Mouse (Mus musculus) hindbrain, embryonic 10.5 days (tissue): ENCODE measurements around the gene Olfr877. TPM values are rescaled to one million over a fixed set of nuclear protein-coding genes. Genes with fewer than 3 reads are reported as not detected.
A peak's percentile ranks its signal among the peaks of the same experiment; 100 is the strongest.

ENCODE experiments used
- DNase-seq: peaks from one replicate; pipeline ENCODE4 v3.0.0-alpha.2; 2017; ENCODE audit warnings: low spot score
- H3K27ac ChIP-seq: fragments of 300-500 bp; sonication (generic); 2 replicates; pipeline ENCODE4 v1.5.1; 2016; ENCODE audit warnings: mild to moderate bottlenecking, moderate library complexity
- H3K27me3 ChIP-seq: fragments of 300-500 bp; sonication (generic); 2 replicates; pipeline ENCODE4 v1.6.1; 2016; ENCODE audit warnings: mild to moderate bottlenecking; ENCODE audit not compliant: poor library complexity, insufficient read depth, severe bottlenecking
- H3K36me3 ChIP-seq: fragments of 300-500 bp; sonication (generic); 2 replicates; pipeline ENCODE4 v1.6.1; 2016; ENCODE audit warnings: mild to moderate bottlenecking, moderate library complexity
- H3K4me1 ChIP-seq: fragments of 300-500 bp; sonication (generic); replicated peaks from 2 replicates; pipeline ENCODE4 v1.6.1; 2016; ENCODE audit warnings: mild to moderate bottlenecking
- H3K4me3 ChIP-seq: fragments of 300-500 bp; sonication (generic); 2 replicates; pipeline ENCODE4 v1.5.1; 2016; ENCODE audit warnings: mild to moderate bottlenecking, moderate library complexity
- H3K9me3 ChIP-seq: fragments of 300-500 bp; sonication (generic); 2 replicates; pipeline ENCODE4 v1.6.1; 2016; ENCODE audit warnings: mild to moderate bottlenecking, moderate library complexity
- WGBS: fragments of 180-500 bp; shearing (Covaris S2); methylation state at CpG from one replicate; pipeline ENCODE4 v1.1.7; 2016; 5-methylcytosine and 5-hydroxymethylcytosine counted together
- polyA plus RNA-seq: library from polyadenylated mRNA; unstranded; fragments of >200 nt; fragmentation: Nextera tagmentation; extraction: Ambion mirVana; gene quantifications from 2 replicates; pipeline ENCODE4 v1.2.1, GENCODE M21; 2016

The Olfr877 gene
- polyA plus RNA-seq: not detected in 2 replicates

DNA sequence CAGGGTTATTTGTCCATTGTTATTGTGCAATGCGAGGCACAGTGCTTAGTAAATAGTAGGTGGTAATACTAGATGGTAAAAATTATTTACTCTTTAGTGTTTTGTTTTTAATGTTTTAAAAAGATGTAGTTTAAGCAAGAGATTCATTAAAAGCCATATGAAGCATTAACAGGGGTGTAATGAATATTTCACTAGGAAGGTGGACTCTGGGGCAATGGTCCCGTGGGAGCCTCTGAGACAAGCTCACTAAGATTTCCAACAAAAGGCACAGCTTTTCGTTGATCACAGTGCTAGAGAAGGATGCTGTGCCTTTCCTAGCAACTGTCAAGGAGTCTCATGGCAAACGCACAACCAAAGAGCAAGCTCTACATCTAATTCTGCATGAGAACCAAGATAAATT, at the start of gene Olfr877:
TSS of gene Olfr877 (plus strand) at position 301 of the 400 bp plus-strand sequence.
- Histone ChIP-seq H3K36me3 (no peaks in the 10 kb centered on the region), H3K4me3 (no peak within 1 kb of the TSS), H3K9me3 (no peaks in the 10 kb centered on the region), H3K27me3 (no peaks in the 10 kb centered on the region), H3K4me1 (no peaks in the 10 kb centered on the region), H3K27ac (no peak within 1 kb of the TSS)
- 82% methylated on average over 4 of the region's 4 CpGs for WGBS
- DNase-seq: no peak

DNA sequence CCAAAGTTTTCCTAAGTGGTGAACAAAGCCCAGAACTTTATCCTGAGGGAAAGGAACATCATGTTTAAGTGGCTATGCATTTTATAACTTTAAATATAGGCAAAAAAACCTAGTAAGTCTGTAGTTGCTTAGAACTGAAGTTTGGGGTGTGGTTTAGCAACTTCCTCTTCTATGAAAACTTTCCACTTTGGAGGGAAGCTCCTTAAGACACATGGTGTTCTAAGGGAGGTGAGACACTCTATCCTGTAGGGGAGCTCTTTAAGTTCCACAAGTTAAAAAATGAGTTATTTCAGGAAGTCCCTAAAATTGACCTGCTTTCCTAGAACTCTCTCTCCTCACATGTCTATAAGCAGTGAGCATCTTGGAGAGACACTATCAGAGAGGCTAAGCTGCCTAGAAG, 46.8 kb upstream of the Olfr877 start:
- Histone ChIP-seq H3K27ac (no peak overlapping the region), H3K4me1 (no peaks in the 10 kb centered on the region), H3K27me3 (no peaks in the 10 kb centered on the region), H3K9me3 (no peaks in the 10 kb centered on the region), H3K4me3 (no peak overlapping the region), H3K36me3 (no peaks in the 10 kb centered on the region)
- DNase-seq: no peak

DNA sequence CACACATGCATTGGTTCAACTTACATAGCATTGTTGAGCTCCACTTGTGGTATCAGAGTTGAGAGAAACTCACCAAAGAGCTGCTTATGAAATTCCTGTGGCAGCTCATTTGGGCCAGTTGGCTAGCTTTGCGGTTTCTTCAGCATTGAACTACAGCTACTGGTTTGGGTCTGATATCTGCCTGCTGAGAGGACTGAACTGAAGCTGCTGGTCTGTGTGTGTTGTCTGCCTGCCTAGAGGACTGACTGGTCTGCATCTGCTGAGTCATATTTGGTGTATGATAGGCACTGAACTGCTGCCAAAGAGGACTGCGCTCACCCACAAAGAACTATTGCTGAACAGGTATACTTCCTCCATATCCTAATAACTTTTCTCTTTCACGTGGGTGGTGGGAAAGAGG, 45.6 kb upstream of the Olfr877 start:
- no peaks in the 10 kb centered on the region for H3K27me3 ChIP-seq
- H3K4me1 ChIP-seq: no peaks in the 10 kb centered on the region
- no peaks in the 10 kb centered on the region for H3K9me3 ChIP-seq
- DNase-seq: no peak
- no peaks in the 10 kb centered on the region for H3K36me3 ChIP-seq
- H3K4me3 ChIP-seq: no peak overlapping the region
- WGBS: 90% methylated on average over 3 of the region's 3 CpGs
- H3K27ac ChIP-seq: no peak overlapping the region

DNA sequence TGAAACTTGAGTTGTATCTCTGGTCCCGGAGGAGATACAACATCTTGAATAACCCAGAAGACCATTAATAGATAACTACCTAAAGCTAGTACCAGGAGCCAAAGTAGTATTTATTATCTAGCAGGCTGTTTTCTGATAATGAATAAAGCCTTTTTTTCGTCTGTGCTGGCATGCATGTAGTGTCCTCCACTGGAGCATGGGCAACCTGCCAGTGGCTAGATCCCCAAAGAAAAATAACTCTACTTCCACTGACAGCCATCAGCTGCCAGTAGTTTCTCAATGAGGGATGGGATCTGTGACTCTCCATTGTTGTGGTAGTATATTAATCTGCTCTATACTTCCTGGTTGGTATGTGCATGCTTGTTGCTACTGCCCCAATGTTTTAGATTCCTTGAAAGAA, 45.1 kb upstream of the Olfr877 start:
- Histone ChIP-seq H3K4me1 (no peaks in the 10 kb centered on the region), H3K27ac (no peak overlapping the region), H3K27me3 (no peaks in the 10 kb centered on the region), H3K9me3 (no peaks in the 10 kb centered on the region), H3K36me3 (no peaks in the 10 kb centered on the region), H3K4me3 (no peak overlapping the region)
- WGBS: 92% methylated on average over 2 of the region's 2 CpGs
- no peak for DNase-seq

DNA sequence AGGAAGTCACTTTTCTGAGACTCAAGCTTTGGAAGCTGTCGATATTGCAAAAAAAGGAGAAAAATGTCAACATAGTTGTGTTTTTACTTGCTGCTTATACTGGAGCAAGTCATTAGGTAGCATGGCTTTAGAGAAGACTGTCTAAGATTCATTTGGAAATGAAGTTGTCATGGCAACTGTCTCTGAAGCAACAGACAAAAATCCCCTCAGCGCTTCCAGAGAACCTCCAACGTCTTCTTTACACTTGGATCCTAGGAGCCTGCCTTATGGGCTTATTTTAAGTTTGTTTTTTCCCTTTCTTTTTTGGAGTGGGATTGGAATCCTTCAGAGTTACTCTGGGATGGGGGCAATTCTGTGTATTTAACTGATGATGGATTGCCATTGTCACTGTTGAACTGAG, 39.4 kb upstream of the Olfr877 start:
- Histone ChIP-seq H3K4me1 (no peaks in the 10 kb centered on the region), H3K9me3 (no peaks in the 10 kb centered on the region), H3K36me3 (no peaks in the 10 kb centered on the region), H3K27ac (no peak overlapping the region), H3K4me3 (no peak overlapping the region), H3K27me3 (no peaks in the 10 kb centered on the region)
- WGBS: 64% methylated on average over 3 of the region's 3 CpGs
- DNase-seq: no peak

DNA sequence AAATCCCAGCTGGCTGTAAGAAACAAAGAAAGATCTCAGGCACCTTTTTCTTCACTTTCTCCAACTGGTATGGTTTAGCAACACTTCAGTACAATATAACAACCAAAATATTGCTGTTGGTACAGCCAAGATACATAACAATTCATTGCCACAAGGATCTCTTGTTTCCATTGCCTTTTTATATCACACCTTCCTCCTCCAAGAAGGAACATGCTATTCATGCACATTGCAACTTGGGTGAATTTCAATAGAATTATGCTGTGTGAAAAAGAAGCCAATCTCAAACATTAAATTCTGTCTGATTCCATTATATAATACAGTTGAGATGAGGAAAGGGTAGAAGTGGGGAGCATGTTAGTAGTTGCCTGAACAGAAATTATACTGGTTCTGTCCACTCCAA, 24.2 kb upstream of the Olfr877 start:
- H3K9me3 ChIP-seq: no peaks in the 10 kb centered on the region
- DNase-seq: no peak
- no peaks in the 10 kb centered on the region for H3K4me1 ChIP-seq
- no peak overlapping the region for H3K4me3 ChIP-seq
- no peaks in the 10 kb centered on the region for H3K27me3 ChIP-seq
- H3K27ac ChIP-seq: no peak overlapping the region
- no peaks in the 10 kb centered on the region for H3K36me3 ChIP-seq

DNA sequence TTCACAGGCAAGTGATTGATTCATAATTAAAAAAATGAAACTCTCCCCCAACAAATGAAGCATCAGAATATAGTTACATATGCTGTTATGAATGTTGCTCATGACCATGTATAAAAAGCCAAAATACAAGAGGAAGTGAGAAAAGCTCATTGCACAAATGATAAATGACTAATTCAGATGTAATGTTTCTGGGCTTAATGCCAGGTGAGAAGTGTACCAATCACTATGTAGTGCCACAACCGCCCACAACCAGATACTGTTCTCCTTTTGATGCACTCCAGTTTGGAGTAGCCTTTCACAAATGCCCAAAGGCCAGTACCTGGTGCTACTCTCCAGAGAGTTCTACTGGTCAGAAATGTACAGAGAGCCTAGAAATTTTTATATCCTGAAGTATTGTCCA, 20.7 kb upstream of the Olfr877 start:
- no peaks in the 10 kb centered on the region for H3K36me3 ChIP-seq
- H3K27ac ChIP-seq: no peak overlapping the region
- DNase-seq: no peak
- no peaks in the 10 kb centered on the region for H3K9me3 ChIP-seq
- H3K4me1 ChIP-seq: no peaks in the 10 kb centered on the region
- no peaks in the 10 kb centered on the region for H3K27me3 ChIP-seq
- WGBS: 95% methylated on average over 1 of the region's 1 CpGs
- no peak overlapping the region for H3K4me3 ChIP-seq

DNA sequence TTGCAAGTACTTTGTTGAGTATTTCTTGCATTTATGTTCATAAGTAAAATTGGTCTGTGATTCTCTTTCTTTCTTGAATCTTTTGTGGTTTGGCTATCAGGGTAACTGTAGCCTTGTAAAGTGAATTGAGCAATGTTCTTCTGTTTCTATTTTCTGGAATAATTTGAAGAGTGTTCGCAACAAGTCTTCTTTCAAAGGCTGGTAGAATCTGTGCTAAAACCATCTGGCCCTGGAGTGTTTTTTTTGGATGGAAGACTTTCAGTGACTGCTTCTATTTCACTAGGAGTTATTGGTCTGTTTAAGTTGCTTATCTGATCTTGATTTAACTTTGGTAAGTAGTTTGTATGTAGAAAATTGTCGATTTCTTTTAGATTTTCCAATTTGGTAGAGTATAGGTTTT, 4.8 kb upstream of the Olfr877 start:
- Histone ChIP-seq H3K9me3 (no peaks in the 10 kb centered on the region), H3K4me3 (no peak overlapping the region), H3K27me3 (no peaks in the 10 kb centered on the region), H3K4me1 (no peaks in the 10 kb centered on the region), H3K36me3 (no peaks in the 10 kb centered on the region), H3K27ac (no peak overlapping the region)
- DNase-seq: no peak
- 88% methylated on average over 2 of the region's 2 CpGs for WGBS

DNA sequence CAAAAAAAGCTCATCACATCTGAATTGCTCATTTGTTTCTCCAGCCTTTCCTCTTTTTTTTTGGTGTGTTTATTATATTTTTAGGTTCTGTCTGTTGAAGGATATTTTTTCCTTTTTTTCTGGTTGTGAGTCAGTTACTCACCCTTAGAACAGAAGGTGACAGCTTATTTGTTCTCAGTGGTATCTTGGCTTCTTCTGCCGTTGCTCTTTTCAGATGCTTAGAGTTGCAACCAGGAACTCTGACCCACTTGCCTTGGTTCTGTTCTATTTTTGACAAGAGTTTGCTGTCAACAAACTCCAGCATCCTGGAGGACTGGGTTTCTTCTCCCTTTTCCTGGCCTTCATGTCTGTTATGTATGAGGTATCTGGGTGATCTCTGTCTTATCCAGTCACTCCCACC, 9.3 kb downstream of the Olfr877 start:
- 83% methylated on average over 1 of the region's 1 CpGs for WGBS
- H3K9me3 ChIP-seq: no peaks in the 10 kb centered on the region
- H3K36me3 ChIP-seq: no peaks in the 10 kb centered on the region
- no peak overlapping the region for H3K27ac ChIP-seq
- H3K4me1 ChIP-seq: no peaks in the 10 kb centered on the region; the same call in 1 of the 2 replicates
- H3K27me3 ChIP-seq: no peaks in the 10 kb centered on the region
- DNase-seq: no peak
- no peak overlapping the region for H3K4me3 ChIP-seq

DNA sequence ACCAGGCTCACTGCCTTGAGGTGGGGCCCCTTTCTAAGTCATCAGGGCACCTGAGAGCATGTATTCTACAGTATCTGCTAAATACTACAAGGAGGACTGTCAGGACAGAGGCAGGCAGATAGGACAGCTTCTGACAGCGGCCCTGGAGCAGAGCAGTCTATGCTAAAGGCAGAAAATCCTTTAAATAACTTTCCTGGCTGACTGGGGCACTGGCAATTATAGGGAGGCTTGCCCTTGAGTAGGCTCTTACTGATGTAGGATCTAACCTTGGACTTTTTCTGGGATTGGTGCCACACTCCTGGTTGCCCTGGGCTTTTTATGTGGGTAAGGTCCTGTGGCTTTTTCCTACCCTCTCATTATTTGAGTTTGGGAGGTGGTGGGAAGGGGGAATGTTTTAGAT, 16.2 kb downstream of the Olfr877 start:
- WGBS: 71% methylated on average over 1 of the region's 1 CpGs
- H3K9me3 ChIP-seq: no peaks in the 10 kb centered on the region
- no peaks in the 10 kb centered on the region for H3K27me3 ChIP-seq
- H3K4me3 ChIP-seq: no peak overlapping the region
- H3K4me1 ChIP-seq: no peaks in the 10 kb centered on the region
- no peaks in the 10 kb centered on the region for H3K36me3 ChIP-seq
- no peak overlapping the region for H3K27ac ChIP-seq
- DNase-seq: no peak

DNA sequence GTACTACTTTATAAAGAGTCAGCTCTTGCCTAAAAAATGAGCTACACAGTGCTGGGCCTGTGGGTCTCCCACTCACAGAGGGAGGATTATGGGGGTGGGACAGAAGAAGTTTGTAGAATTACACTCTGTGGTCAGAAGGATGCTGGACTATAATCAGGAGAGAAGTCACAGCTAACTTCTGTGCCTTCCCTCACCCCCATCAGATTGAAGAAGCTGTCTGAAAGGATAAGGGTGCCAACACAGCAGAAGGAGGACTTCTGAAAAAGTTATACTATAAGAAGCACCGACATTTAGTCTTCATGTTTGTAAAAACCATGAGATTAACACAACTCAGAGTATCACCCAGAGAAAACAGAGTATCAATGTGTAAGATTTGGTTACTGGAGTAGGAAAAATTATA, 17.0 kb downstream of the Olfr877 start:
- Histone ChIP-seq H3K36me3 (no peaks in the 10 kb centered on the region), H3K27ac (no peak overlapping the region), H3K4me1 (no peaks in the 10 kb centered on the region), H3K27me3 (no peaks in the 10 kb centered on the region), H3K9me3 (no peaks in the 10 kb centered on the region), H3K4me3 (no peak overlapping the region)
- 68% methylated on average over 1 of the region's 1 CpGs for WGBS
- DNase-seq: no peak

DNA sequence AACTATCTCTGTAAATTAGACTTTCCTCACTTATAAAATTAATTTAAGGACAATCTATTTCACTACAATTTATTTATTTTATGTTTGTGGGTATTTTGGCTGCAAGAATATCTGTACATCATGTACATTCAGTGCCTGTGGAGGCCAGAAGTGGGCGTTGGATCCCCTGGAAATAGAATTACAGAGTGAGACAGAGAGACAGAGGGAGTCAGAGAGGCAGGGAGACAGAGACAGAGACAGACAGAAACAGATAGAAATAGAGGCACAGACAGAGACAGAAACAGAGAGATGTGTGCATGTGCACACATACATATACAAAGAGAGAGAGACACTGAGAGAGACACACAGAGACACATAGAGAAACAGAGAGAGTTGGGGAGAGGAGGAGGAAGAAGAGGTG, 17.5 kb downstream of the Olfr877 start:
- 64% methylated on average over 1 of the region's 1 CpGs for WGBS
- DNase-seq: no peak
- no peaks in the 10 kb centered on the region for H3K27me3 ChIP-seq
- no peaks in the 10 kb centered on the region for H3K4me1 ChIP-seq
- no peaks in the 10 kb centered on the region for H3K36me3 ChIP-seq
- no peaks in the 10 kb centered on the region for H3K9me3 ChIP-seq
- no peak overlapping the region for H3K27ac ChIP-seq
- no peak overlapping the region for H3K4me3 ChIP-seq

DNA sequence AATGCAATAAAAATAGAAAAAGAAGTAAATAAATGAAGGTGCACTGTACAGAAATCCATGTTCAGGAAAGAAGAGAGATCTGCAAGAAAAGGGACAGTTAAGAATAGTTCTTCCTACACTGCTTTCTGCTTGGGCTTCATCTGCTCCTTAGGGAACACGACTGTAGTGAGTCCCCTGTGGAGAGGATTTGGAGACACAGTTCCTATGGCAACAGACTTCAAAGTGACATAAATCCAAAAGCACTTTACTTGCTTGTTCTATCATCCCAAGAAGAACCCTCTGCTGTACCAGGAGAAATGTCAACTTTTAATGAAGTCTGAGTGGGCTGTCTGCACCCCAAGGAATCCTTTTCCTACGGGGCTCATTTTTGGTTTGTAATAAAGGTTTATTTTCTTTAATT, 36.9 kb downstream of the Olfr877 start:
- no peak overlapping the region for H3K4me3 ChIP-seq
- H3K4me1 ChIP-seq: no peaks in the 10 kb centered on the region
- no peaks in the 10 kb centered on the region for H3K9me3 ChIP-seq
- DNase-seq: no peak
- no peaks in the 10 kb centered on the region for H3K36me3 ChIP-seq
- 29% methylated on average over 2 of the region's 2 CpGs for WGBS
- no peak overlapping the region for H3K27ac ChIP-seq
- no peaks in the 10 kb centered on the region for H3K27me3 ChIP-seq

DNA sequence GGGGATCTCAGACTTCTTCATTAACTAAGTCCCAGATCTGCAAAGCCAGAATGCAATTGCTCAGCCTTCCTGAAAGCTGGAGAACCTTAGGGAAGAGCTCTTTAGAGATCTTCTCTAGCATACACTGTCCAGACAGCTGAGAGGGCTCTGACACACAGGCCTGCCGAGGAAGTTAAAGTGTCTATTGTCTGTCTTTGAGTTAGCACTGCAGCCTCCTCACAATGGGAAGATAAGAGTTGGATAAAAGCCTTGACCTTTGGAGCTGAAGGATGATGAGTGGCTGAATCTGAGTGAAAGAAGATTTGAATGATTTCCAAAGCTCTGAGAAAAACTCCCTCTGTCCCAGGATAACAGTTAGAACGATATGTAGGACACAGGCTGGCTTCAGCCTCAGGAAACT, 42.6 kb downstream of the Olfr877 start, which contains the start of gene Olfr145:
TSS of gene Olfr145 (plus strand) at position 64 of the 400 bp plus-strand sequence.
- Histone ChIP-seq H3K9me3 (no peaks in the 10 kb centered on the region), H3K4me1 (peaks cover 7% of the 10 kb centered on the region), H3K36me3 (no peaks in the 10 kb centered on the region), H3K27ac (peak within 1 kb of the TSS; percentile 35; the same call in 1 of the 2 replicates), H3K27me3 (no peaks in the 10 kb centered on the region), H3K4me3 (no peak within 1 kb of the TSS)
- DNase-seq: no peak
- 34% methylated on average over 2 of the region's 2 CpGs for WGBS
